Mouse (Mus musculus): ENCODE measurements around the gene Il7r.

Il7r gene

GRCm38 (mm10) chr15:9471053-9471685, 58.8 kb downstream of the Il7r start:
- no peak for DNase-seq (ENCODE audit: low spot score)

DNA sequence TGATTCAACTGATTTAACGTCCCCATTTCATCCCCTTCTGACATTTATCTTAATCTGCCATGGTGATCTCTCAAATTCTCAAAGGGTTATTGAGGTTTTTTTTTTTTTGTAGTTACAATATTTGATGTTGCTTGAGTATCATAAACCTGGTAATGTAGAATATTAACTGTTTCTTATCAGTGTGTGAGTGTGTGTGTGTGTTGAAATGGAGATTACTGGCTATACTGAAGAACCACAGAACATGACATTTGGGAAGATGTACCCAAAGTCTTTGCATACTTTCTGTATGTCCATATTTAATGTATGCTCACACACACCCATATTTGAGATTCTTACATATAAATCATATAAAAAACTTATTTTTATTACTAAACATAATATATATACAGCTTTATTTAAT, 65.9 kb downstream of the Il7r start:
- DNase-seq (ENCODE audit: low spot score): no peak

DNA sequence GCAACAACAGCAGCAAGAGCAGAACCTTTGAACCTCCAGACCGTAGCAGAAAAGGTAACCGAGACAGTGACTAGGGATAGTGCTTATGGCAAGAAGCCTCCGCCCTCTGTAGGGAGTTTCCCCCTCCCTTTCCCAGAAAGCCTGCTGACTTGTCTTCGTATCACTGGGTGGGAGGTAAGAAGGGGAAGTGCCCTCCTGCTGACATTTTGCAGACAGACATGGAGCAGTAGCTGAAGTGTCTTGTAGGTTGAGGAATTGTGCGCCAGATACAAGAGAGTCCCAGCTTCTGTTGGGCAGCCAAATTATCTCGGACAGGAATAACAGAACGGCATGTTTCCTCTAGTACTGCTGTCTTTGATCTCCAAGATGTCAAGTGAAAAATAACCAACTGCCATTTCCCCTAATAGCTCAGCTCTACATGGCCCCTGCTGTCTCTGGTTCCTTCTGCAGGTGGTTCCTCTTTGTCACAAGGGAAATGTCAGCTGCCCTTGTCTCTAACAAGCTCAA, 66.4 kb downstream of the Il7r start:
- peak; percentile 14 for DNase-seq (ENCODE audit: low spot score)
